Mouse (Mus musculus) neural tube, embryonic 13.5 days (tissue): ENCODE measurements around the gene Olfr1290. TPM values are rescaled to one million over a fixed set of nuclear protein-coding genes. Genes with fewer than 3 reads are reported as not detected.

Source experiments
- ATAC-seq: fragments of 200-750 bp; cut with Nextera tagmentation; 2 replicates; pipeline ENCODE4 v1.8.0; 2017; ENCODE audit warnings: low read depth, mild to moderate bottlenecking, moderate TSS enrichment, moderate library complexity
- H3K27ac ChIP-seq: fragments of 300-500 bp; sonication (generic); replicated peaks from 2 replicates; pipeline ENCODE4 v1.5.1; 2015; ENCODE audit warnings: moderate library complexity, mild to moderate bottlenecking, inconsistent platforms
- H3K27me3 ChIP-seq: fragments of 300-500 bp; sonication (generic); 2 replicates; pipeline ENCODE4 v1.6.1; 2015; ENCODE audit warnings: mild to moderate bottlenecking, inconsistent platforms
- H3K36me3 ChIP-seq: fragments of 300-500 bp; sonication (generic); 2 replicates; pipeline ENCODE4 v1.6.1; 2015; ENCODE audit warnings: mild to moderate bottlenecking, inconsistent platforms
- H3K4me1 ChIP-seq: fragments of 300-500 bp; sonication (generic); replicated peaks from 2 replicates; pipeline ENCODE4 v1.6.1; 2015; ENCODE audit warnings: inconsistent platforms
- H3K4me2 ChIP-seq: fragments of 300-500 bp; sonication (generic); 2 replicates; pipeline ENCODE4 v1.6.1; 2015; ENCODE audit warnings: inconsistent platforms, mild to moderate bottlenecking, moderate library complexity
- H3K4me3 ChIP-seq: fragments of 300-500 bp; sonication (generic); 2 replicates; pipeline ENCODE4 v1.5.1; 2015; ENCODE audit warnings: mild to moderate bottlenecking, inconsistent platforms
- H3K9ac ChIP-seq: fragments of 300-500 bp; sonication (generic); 2 replicates; pipeline ENCODE4 v1.6.1; 2015; ENCODE audit warnings: moderate library complexity, mild to moderate bottlenecking, inconsistent platforms
- H3K9me3 ChIP-seq: fragments of 300-500 bp; sonication (generic); 2 replicates; pipeline ENCODE4 v1.6.1; 2016; ENCODE audit warnings: inconsistent platforms
- WGBS: fragments of 180-500 bp; shearing (Covaris S2); methylation state at CpG from one replicate; pipeline ENCODE4 v1.1.7; 2015; 5-methylcytosine and 5-hydroxymethylcytosine counted together
- polyA plus RNA-seq: library from polyadenylated mRNA; unstranded; fragments of >200 nt; fragmentation: Nextera tagmentation; extraction: Ambion mirVana; gene quantifications from 2 replicates; pipeline ENCODE4 v1.2.1, GENCODE M21; 2015

Olfr1290 gene
- not detected in 2 replicates for polyA plus RNA-seq

- no peaks in the 10 kb centered on the region for H3K4me1 ChIP-seq
- no peak within 1 kb of the TSS for H3K4me3 ChIP-seq
- no peak for ATAC-seq
- 85% methylated on average over 5 of the region's 5 CpGs for WGBS
- no peak within 1 kb of the TSS for H3K9ac ChIP-seq
- no peak within 1 kb of the TSS for H3K27ac ChIP-seq
- H3K4me2 ChIP-seq = no peak within 1 kb of the TSS
- H3K27me3 ChIP-seq = no peaks in the 10 kb centered on the region
- no peaks in the 10 kb centered on the region for H3K9me3 ChIP-seq
- no peaks in the 10 kb centered on the region for H3K36me3 ChIP-seq
Measured at GRCm38 (mm10) chr2:111493729-111494128, at the start of gene Olfr1290. Gene Olfr1290, minus strand, starts transcription at chr2:111493829.

DNA sequence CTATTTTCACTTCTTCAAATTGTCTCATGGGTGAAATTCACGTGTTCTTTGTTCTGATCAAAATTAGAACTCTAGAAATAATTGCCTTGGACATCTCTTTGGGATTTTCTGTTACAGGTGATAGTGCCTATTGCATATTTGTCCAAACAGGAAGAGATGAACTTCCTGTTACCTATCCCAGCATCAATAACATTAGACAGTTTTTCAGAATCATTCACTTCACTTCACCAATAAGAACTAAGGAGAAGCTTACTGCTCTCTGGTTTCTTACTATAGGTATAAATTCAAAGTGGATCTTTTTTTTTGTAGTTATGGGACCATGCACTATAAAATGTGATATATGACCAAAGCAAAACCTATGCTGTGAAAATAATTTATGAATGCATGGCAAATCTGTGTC is 46.6 kb upstream of the Olfr1290 start, which contains the start of gene Olfr1294:
Gene Olfr1294, minus strand, starts transcription at position 101 of the 400 bp plus-strand sequence.
- Histone ChIP-seq H3K9ac (no peak within 1 kb of the TSS), H3K4me3 (no peak within 1 kb of the TSS), H3K36me3 (no peaks in the 10 kb centered on the region), H3K27ac (no peak within 1 kb of the TSS), H3K27me3 (no peaks in the 10 kb centered on the region), H3K9me3 (no peaks in the 10 kb centered on the region), H3K4me1 (no peaks in the 10 kb centered on the region), H3K4me2 (no peak within 1 kb of the TSS)
- 64% methylated on average over 1 of the region's 1 CpGs for WGBS
- ATAC-seq = no peak

GRCm38 (mm10) chr2:111524903-111525302 is 31.3 kb upstream of the Olfr1290 start, which contains the start of gene Olfr1293-ps:
Gene Olfr1293-ps, plus strand, starts transcription at chr2:111525203.
- H3K36me3 ChIP-seq = no peaks in the 10 kb centered on the region
- no peaks in the 10 kb centered on the region for H3K9me3 ChIP-seq
- WGBS = 86% methylated on average over 1 of the region's 1 CpGs
- H3K27me3 ChIP-seq = no peaks in the 10 kb centered on the region
- H3K4me2 ChIP-seq = no peak within 1 kb of the TSS
- H3K4me3 ChIP-seq = no peak within 1 kb of the TSS
- H3K4me1 ChIP-seq = no peaks in the 10 kb centered on the region
- H3K9ac ChIP-seq = no peak within 1 kb of the TSS
- no peak for ATAC-seq
- no peak within 1 kb of the TSS for H3K27ac ChIP-seq

GRCm38 (mm10) chr2:111517451-111517850 is 23.8 kb upstream of the Olfr1290 start:
- Histone ChIP-seq H3K27ac (no peak overlapping the region), H3K9ac (no peak overlapping the region), H3K36me3 (no peaks in the 10 kb centered on the region), H3K4me1 (no peaks in the 10 kb centered on the region), H3K27me3 (no peaks in the 10 kb centered on the region), H3K9me3 (no peaks in the 10 kb centered on the region), H3K4me3 (no peak overlapping the region), H3K4me2 (no peak overlapping the region)
- ATAC-seq = no peak
- 93% methylated on average over 10 of the region's 10 CpGs for WGBS

- Histone ChIP-seq H3K9ac (no peak within 1 kb of the TSS), H3K27ac (no peak within 1 kb of the TSS), H3K4me2 (no peak within 1 kb of the TSS), H3K4me3 (no peak within 1 kb of the TSS), H3K27me3 (no peaks in the 10 kb centered on the region), H3K9me3 (no peaks in the 10 kb centered on the region), H3K4me1 (no peaks in the 10 kb centered on the region), H3K36me3 (no peaks in the 10 kb centered on the region)
- 91% methylated on average over 3 of the region's 3 CpGs for WGBS
- ATAC-seq = no peak
Measured at GRCm38 (mm10) chr2:111496880-111497279, 3.3 kb upstream of the Olfr1290 start, which contains the start of gene Olfr1291-ps1. Gene Olfr1291-ps1, plus strand, starts transcription at chr2:111497180.

- Histone ChIP-seq H3K4me3 (no peak within 1 kb of the TSS), H3K9me3 (no peaks in the 10 kb centered on the region), H3K9ac (no peak within 1 kb of the TSS), H3K4me1 (no peaks in the 10 kb centered on the region), H3K27ac (no peak within 1 kb of the TSS), H3K27me3 (no peaks in the 10 kb centered on the region), H3K36me3 (no peaks in the 10 kb centered on the region), H3K4me2 (no peak within 1 kb of the TSS)
- ATAC-seq = no peak
- 89% methylated on average over 1 of the region's 1 CpGs for WGBS
Measured at GRCm38 (mm10) chr2:111480519-111480918, 13.1 kb downstream of the Olfr1290 start, which contains the start of gene Olfr1289. Gene Olfr1289, plus strand, starts transcription at chr2:111480819.

DNA sequence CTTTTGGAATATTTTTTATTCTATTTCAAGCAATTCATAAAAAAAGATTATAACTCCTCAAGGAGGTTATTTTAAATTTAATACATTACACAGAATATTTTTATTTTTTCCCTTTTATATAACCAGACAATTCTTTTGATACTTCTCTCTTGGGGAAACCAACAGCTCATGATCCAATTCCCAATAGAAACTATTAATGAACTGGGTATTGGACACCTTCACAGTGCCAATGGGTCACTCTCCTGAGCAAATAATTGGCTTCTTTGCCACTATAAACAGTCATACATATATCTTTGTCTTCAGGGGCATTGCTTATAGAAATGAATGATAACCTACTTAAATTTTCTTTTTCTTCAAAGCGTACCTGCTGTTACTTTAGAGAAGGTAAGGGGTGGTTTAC is 19.8 kb downstream of the Olfr1290 start, which contains the start of gene Olfr1288:
Gene Olfr1288, plus strand, starts transcription at position 301 of the 400 bp plus-strand sequence.
- no peak within 1 kb of the TSS for H3K4me2 ChIP-seq
- H3K4me3 ChIP-seq = no peak within 1 kb of the TSS
- H3K27ac ChIP-seq = no peak within 1 kb of the TSS
- H3K4me1 ChIP-seq = no peaks in the 10 kb centered on the region
- H3K27me3 ChIP-seq = no peaks in the 10 kb centered on the region
- no peaks in the 10 kb centered on the region for H3K9me3 ChIP-seq
- H3K9ac ChIP-seq = no peak within 1 kb of the TSS
- WGBS = 100% methylated on average over 1 of the region's 1 CpGs
- no peaks in the 10 kb centered on the region for H3K36me3 ChIP-seq
- ATAC-seq = no peak

- no peak within 1 kb of the TSS for H3K27ac ChIP-seq
- 73% methylated on average over 1 of the region's 1 CpGs for WGBS
- H3K9me3 ChIP-seq = no peaks in the 10 kb centered on the region
- H3K4me1 ChIP-seq = no peaks in the 10 kb centered on the region
- no peaks in the 10 kb centered on the region for H3K27me3 ChIP-seq
- H3K4me3 ChIP-seq = no peak within 1 kb of the TSS
- no peak within 1 kb of the TSS for H3K4me2 ChIP-seq
- H3K9ac ChIP-seq = no peak within 1 kb of the TSS
- ATAC-seq = no peak
- no peaks in the 10 kb centered on the region for H3K36me3 ChIP-seq
Measured at GRCm38 (mm10) chr2:111448842-111449241, 44.8 kb downstream of the Olfr1290 start, which contains the start of gene Olfr1287. Gene Olfr1287, plus strand, starts transcription at chr2:111449142.

Other genes with a start within 250 kb of the Olfr1290 start
- gene Olfr1276, start 239.3 kb downstream of the Olfr1290 start, polyA plus RNA-seq = not detected in 2 replicates
- gene Olfr1277, start 219.7 kb downstream of the Olfr1290 start, polyA plus RNA-seq = not detected in 2 replicates
- not detected in 2 replicates for gene Olfr1278, start 203.7 kb downstream of the Olfr1290 start, polyA plus RNA-seq
- gene Olfr1279, start 193.2 kb downstream of the Olfr1290 start, polyA plus RNA-seq = not detected in 2 replicates
- not detected in 2 replicates for gene Olfr1280, start 179.8 kb downstream of the Olfr1290 start, polyA plus RNA-seq
- gene Olfr1281, start 167.3 kb downstream of the Olfr1290 start, polyA plus RNA-seq = not detected in 2 replicates
- gene Olfr1282, start 157.8 kb downstream of the Olfr1290 start, polyA plus RNA-seq = not detected in 2 replicates
- not detected in 2 replicates for gene Olfr1283, start 127.0 kb downstream of the Olfr1290 start, polyA plus RNA-seq
- not detected in 2 replicates for gene Olfr1284, start 118.3 kb downstream of the Olfr1290 start, polyA plus RNA-seq
- gene Olfr1286, start 70.7 kb downstream of the Olfr1290 start, polyA plus RNA-seq = not detected in 2 replicates
- gene Olfr1287, start 44.7 kb downstream of the Olfr1290 start, polyA plus RNA-seq = not detected in 2 replicates
- gene Olfr1288, start 19.7 kb downstream of the Olfr1290 start, polyA plus RNA-seq = not detected in 2 replicates
- gene Olfr1289, start 13.0 kb downstream of the Olfr1290 start, polyA plus RNA-seq = not detected in 2 replicates
- not detected in 2 replicates for gene Olfr1291-ps1, start 3.4 kb upstream of the Olfr1290 start, polyA plus RNA-seq
- not detected in 2 replicates for gene Olfr1293-ps, start 31.4 kb upstream of the Olfr1290 start, polyA plus RNA-seq
- not detected in 2 replicates for gene Olfr1294, start 46.5 kb upstream of the Olfr1290 start, polyA plus RNA-seq
- gene Olfr1295, start 75.9 kb upstream of the Olfr1290 start, polyA plus RNA-seq = not detected in 2 replicates
- not detected in 2 replicates for gene Olfr1297, start 132.7 kb upstream of the Olfr1290 start, polyA plus RNA-seq
- not detected in 2 replicates for gene Olfr1298, start 155.4 kb upstream of the Olfr1290 start, polyA plus RNA-seq
- gene Olfr1299, start 167.6 kb upstream of the Olfr1290 start, polyA plus RNA-seq = not detected in 2 replicates